Comparison of ENCODE assay signal across 16 mouse cellular contexts in the genomic region with DNA sequence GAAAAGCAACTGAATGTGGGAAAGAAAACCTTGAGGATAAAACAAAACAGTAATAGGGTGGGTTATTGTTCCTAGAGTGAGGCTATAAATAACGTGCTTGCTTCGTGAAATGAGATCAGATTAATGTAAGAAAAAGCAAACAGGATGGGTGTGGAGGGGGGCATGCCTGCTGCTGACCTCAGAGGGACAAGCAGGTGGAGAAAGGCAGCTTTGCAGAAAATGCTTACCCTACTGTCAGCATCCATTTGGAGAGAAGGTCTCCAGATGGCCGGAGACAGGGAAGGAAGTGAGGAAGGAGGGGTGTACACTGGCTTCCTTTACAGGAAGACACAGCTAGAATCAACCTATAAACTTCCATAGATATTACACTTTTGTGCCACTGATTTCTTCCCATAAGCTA.
"Had no signal": no experiment of that assay in that cellular context is flagged by ENCODE, and none has a peak within 500 bp of the region (broad histone marks: within the 10 kb centered on the region; RNA-seq: fewer than 3 reads in every experiment).

No protein-coding gene starts in this region.

- H3K27me3 ChIP-seq: limb, embryonic 12.5 days; limb, embryonic 15.5 days had no signal

- H3K4me3 ChIP-seq: layer of hippocampus, adult 2 months; limb, embryonic 12.5 days; limb, embryonic 15.5 days had no signal

- H3K9ac ChIP-seq: limb, embryonic 12.5 days; limb, embryonic 15.5 days; liver, embryonic 14.5 days; liver, postnatal 0 days had no signal

- H3K4me2 ChIP-seq: limb, embryonic 12.5 days; limb, embryonic 15.5 days; liver, embryonic 11.5 days; midbrain, embryonic 11.5 days had no signal

- H3K9me3 ChIP-seq: limb, embryonic 12.5 days; limb, embryonic 15.5 days had no signal

- H3K36me3 ChIP-seq: limb, embryonic 12.5 days; limb, embryonic 15.5 days had no signal

- H3K4me1 ChIP-seq: limb, embryonic 12.5 days; limb, embryonic 15.5 days had no signal

- H3K27ac ChIP-seq: layer of hippocampus, adult 2 months; limb, embryonic 12.5 days; limb, embryonic 15.5 days; liver, embryonic 14.5 days had no signal

- ATAC-seq: intestine, postnatal 0 days; liver, postnatal 0 days had no signal

- DNase-seq: kidney, adult 2 months; kidney, postnatal 10 days; layer of hippocampus, adult 9-11 months; left cerebral cortex, postnatal 4 days; liver, postnatal 0 days; midbrain, embryonic 14.5 days; thymus, adult 2 months; thymus, postnatal 14 days; thymus, postnatal 4 days had no signal
